Mouse (Mus musculus): ENCODE results near the gene Slc46a1. TPM values are rescaled to one million over a fixed set of nuclear protein-coding genes. Genes with fewer than 3 reads are reported as not detected.

Gene Slc46a1
- 10 to 100 TPM; 10.2 to 10.5 TPM for total RNA-seq (2021)
- long read RNA-seq, experiment 1, transcript Slc46a1-201 (5 exons, 1,978 nt), result major isoform, 18 of 19 reads
- long read RNA-seq, experiment 1, partial matches to known transcripts, result 0 of 19 reads
- long read RNA-seq, experiment 1, other reads (novel, unspliced or antisense), result 0 of 19 reads
- long read RNA-seq, experiment 2, transcript Slc46a1-201 (5 exons, 1,978 nt), result major isoform, 16 of 16 reads
- long read RNA-seq, experiment 2, partial matches to known transcripts, result 0 of 16 reads
- long read RNA-seq, experiment 2, other reads (novel, unspliced or antisense), result 0 of 16 reads

DNA sequence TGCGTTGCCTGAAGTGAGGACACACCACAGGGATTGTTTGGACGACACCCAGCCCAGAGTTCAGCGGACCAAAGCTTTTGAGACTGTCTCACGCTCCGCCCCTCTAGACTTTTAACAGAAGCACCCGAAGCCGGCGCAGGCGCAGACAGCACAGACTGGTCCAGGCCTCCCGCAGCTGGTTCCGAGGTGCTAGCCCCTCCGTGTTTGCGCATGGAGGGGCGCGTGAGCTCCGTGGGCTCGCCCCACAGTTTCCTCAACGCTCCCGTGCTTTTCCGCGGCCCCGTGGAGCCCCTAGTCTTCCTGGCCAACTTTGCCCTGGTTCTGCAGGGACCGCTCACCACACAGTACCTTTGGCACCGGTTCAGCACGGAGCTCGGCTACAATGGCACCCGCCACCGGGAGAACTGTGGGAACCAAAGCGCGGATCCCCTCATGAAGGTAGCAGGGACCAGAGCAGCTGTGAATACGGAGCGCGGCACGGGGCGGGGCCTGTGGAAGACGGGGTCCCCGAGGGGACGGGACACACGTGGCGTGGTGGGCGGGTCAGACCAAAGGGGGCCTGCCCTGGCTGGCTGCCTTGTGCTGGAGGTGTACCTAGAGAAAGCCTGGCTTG, at the start of gene Slc46a1:
Gene Slc46a1, plus strand, starts transcription at position 130 of the 613 bp plus-strand sequence.
- intact Hi-C loops (cut with DNase I), result no loop called here
- peak; percentile 77 to 81 for DNase-seq (ENCODE audit: low spot score in 2 of 2)

DNA sequence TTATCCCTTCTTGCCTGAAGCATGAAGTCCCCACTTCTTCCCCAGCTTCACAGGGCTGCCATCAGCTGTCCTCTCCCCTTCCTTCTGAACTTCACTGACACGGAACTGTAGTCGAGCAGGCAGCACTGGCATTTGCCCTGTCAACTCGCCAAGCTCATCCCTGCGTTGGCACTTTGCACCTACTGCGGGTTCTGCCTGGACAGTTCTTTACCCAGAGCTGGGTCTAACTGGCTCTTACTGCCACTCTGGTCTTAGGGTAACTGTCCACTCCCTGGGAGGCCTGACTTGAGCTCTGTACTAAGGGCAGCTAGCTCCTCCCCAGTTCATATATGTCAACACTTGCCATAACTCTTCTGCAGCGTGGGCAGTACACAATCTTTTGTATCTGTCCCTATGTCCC, 48.6 kb upstream of the Slc46a1 start:
- intact Hi-C loops (cut with DNase I), result no loop called here
- DNase-seq (ENCODE audit: low spot score in 2 of 2), result no peak

DNA sequence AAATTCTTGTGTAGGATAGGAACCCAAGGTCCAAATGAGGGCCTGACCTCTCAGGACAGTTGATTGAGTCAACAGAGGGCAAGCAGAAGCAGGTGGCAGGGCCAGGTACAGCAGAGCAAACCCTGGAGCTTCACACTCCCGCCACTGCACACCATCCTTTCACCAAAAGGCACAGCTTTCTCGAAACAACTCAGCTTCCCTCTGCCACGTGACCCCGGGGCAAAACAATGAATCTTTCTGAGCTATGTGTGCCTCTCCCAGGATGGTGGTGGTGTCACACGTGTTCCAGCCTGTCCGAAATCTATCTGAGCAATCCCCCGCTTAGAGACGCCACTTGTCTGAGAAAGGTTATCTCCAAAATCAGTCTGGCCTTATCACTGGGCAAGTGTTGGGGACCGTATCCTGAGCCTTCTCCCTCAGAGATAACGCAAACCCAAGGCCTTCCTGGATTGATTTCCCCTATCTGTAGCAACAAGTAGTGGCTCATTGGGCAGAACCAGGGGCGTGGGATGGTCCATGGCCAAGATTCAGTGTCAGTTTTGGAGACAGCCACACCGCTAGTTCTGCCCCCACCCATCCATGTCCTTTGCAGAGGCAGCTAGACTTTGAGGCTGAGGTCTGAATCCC, 45.1 kb upstream of the Slc46a1 start:
- DNase-seq (ENCODE audit: low spot score in 2 of 2), result no peak
- intact Hi-C loops (cut with DNase I), result no loop called here

GRCm38 (mm10) chr11:78421201-78422009, 44.1 kb upstream of the Slc46a1 start:
- no peak for DNase-seq (ENCODE audit: low spot score in 2 of 2)
- intact Hi-C loops (cut with DNase I), result no loop called here

DNA sequence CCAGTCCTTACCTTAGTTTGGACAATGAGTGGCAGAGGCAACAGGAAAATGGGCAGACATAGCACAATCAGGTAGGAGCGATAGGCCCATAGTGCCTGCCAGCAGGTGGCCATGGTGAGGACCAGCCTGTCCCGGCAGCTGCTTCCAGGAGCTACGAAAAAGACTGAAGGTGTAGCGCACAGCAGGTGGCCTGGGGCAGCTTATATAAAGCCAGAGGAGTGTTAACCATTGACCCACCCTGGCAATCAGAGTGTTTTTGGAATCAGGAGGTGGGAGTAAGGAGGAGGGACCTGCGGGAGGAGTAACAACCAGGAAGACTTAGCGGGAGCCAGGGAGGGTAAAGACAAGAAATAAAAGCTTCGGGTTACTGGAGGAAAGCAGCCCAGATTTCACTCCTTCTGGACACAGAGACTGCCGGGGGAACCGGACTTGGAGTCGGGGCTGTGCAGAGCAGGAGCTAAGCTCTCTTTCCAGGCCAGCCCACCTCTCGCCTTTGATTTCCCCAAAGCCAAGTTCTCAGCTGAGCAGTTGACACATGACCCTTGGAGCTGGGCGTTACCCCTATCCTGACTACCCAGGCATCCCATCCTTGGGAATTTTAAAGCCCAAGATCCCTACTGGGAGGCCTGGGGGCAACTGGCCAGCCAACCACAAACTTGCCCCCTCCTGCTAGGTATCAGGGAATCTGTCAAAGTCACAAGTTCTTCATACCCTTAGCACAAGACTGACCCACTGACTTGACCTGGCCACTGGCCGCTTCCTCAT, 43.3 kb upstream of the Slc46a1 start, which contains the start of gene Slc13a2:
Gene Slc13a2, minus strand, starts transcription at position 163 of the 765 bp plus-strand sequence.
- intact Hi-C loops (cut with DNase I), result no loop called here
- no peak for DNase-seq (ENCODE audit: low spot score in 2 of 2)

DNA sequence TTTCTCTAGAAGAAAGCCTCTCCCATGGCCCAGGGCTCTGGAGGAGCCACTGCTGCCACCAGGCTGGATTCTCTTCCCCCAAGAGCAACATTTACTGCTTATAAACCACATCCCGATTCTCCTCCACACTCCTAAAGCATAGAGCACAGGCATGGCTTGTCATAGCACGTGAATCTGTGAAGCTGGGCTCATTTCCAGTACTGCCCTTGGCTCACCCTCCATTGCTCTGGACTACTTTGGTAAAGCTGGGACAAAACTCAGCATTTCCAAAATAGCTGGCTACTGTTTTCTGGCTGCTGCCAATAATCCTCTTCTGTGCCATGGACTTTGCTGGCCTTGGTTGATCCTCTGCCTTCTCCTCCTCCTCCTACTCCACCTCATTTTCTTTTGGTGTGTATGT, 41.1 kb upstream of the Slc46a1 start:
- peak; percentile 26 to 64 for DNase-seq (ENCODE audit: low spot score in 2 of 2)
- intact Hi-C loops (cut with DNase I), result no loop called here

GRCm38 (mm10) chr11:78425572-78425971, 39.9 kb upstream of the Slc46a1 start:
- no peak for DNase-seq (ENCODE audit: low spot score in 2 of 2)
- intact Hi-C loops (cut with DNase I), result no loop called here

DNA sequence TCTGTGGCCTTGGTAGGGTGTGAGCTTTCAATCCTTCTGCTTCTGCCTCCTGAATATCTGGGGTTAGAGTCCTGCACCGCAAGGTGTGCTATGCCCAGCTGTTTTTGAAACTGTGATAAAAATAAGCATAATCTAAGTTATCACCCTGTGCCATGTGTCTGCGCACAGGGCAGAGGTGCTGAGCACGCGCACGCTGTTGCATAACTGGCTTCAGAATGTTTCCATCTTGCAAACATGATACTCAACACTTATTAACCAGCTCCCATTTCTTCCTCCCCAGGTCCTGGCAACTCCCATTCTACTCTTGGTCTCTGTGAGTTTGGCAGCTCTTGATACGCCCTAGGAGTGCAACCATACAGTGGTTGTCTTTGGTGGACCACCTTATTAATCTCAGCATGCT, 37.8 kb upstream of the Slc46a1 start:
- DNase-seq (ENCODE audit: low spot score in 2 of 2), result no peak
- intact Hi-C loops (cut with DNase I), result no loop called here

DNA sequence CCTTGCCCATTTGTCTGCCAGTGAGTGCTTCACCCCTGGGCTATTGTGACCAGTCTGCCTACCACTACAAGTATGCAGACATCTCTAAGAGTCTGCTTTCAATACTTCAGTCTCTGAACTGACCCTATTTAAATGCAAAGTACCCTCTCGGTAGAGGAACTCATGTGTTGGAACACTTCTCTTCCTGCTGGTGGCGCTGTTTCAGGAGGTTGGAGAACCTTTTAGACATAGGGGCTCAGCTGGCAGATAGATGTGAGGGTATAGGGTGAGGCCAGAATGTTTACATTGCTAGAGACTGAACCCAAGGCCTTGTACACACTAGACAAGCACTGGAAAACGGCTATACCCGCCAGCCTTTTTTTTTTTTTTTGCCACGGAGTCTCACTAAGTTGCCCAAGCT, 37.2 kb upstream of the Slc46a1 start:
- intact Hi-C loops (cut with DNase I), result no loop called here

GRCm38 (mm10) chr11:78430195-78430878, 35.2 kb upstream of the Slc46a1 start:
- no peak for DNase-seq (ENCODE audit: low spot score in 2 of 2)
- intact Hi-C loops (cut with DNase I), result no loop called here

More for the DNA sequence above, 37.2 kb upstream of the Slc46a1 start:
- no peak for DNase-seq (ENCODE audit: low spot score in 2 of 2)

- DNase-seq (ENCODE audit: low spot score in 2 of 2), result no peak
Observed at GRCm38 (mm10) chr11:78431176-78431575, 34.3 kb upstream of the Slc46a1 start.

DNA sequence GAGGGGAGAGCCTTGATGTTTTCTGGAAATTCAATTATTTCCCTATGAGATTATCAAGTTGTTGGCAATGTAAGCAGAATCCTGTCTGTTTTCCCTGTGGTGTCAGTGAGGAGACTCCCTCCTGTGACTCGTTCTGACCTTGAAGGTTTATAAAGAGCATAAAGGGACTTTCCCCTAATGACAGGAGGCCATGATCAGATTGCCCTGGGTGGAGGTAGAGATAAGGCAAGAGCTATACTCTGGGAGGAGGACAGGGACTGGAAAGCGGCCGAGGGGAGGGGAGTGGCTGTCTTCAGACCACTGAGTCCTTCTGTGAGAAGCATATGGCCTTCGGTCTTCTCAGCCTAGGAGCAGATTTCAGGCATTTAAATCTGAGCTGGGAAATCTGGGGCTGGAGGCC, 31.4 kb upstream of the Slc46a1 start:
- DNase-seq (ENCODE audit: low spot score in 2 of 2), result no peak
- intact Hi-C loops (cut with DNase I), result no loop called here

More at GRCm38 (mm10) chr11:78431176-78431575, 34.3 kb upstream of the Slc46a1 start:
- intact Hi-C loops (cut with DNase I), result no loop called here

GRCm38 (mm10) chr11:78435776-78436349, 29.6 kb upstream of the Slc46a1 start:
- intact Hi-C loops (cut with DNase I), result no loop called here
- no peak for DNase-seq (ENCODE audit: low spot score in 2 of 2)

DNA sequence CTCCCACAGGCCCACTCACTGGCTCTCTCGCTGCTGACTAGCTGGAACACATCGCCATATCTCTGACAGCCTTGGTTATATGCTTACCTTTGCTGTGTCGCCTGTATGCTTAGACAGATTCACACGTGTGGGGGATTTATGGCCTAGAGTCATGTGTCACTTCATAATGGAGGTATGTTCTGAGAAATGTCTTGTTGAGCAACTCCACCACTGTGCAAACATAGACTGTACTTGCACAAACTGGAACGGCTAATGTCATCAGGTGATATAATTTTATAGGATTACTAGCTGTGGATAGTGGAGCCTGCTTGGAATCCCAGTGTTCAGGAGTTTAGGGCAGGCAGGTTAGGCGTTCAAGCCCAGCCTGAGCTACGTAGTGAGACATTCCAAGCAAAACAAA, 28.3 kb upstream of the Slc46a1 start:
- DNase-seq (ENCODE audit: low spot score in 2 of 2), result no peak
- intact Hi-C loops (cut with DNase I), result no loop called here

DNA sequence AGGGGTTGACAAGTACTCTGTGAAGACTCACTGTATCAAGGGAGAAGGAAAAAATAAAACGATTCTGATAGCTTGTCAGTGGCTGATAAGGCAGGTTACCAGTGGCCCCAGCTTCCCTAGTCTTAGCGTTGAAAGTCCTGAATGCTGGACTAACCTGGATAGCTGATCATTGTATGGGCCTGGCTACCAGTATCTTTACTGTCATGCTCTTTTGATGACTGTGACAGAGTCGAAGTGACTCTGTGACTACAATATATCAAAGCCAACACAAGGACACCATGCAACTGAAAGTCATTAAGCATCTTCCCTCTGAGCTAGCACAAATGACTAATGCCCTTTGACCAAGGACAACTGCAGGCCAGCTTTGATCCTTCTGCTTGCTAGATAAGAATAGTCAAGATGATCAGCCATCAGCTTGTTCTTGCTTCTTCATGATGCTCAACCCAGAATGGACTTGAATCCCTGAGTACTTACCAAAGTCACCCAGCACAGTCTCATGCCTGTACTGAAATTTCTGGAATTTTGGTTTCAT, 27.0 kb upstream of the Slc46a1 start:
- intact Hi-C loops (cut with DNase I), result no loop called here
- no peak for DNase-seq (ENCODE audit: low spot score in 2 of 2)

- DNase-seq (ENCODE audit: low spot score in 2 of 2), result no peak
- intact Hi-C loops (cut with DNase I), result no loop called here
Observed at GRCm38 (mm10) chr11:78443115-78443514, 22.4 kb upstream of the Slc46a1 start.

DNA sequence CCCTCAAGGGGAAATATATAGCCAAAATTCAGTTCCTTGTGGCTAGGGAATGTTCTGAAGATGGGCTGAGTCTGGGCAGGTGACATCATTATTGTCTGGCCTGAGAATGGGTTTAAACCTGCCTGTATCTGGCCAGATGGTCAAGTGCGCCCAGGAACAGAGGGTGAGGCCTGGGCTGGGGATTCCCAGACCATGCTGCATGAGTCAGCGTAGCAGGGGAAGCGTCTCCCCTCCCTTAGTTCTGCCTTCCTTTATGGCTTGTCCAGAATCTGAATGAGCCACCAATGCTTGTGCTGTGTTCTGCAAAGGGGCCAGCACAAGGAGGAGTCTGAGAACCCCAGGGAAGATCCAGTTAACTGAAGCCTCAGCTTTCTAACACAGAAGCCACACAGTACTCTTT, 18.3 kb upstream of the Slc46a1 start:
- intact Hi-C loops (cut with DNase I), result no loop called here
- DNase-seq (ENCODE audit: low spot score in 2 of 2), result no peak

DNA sequence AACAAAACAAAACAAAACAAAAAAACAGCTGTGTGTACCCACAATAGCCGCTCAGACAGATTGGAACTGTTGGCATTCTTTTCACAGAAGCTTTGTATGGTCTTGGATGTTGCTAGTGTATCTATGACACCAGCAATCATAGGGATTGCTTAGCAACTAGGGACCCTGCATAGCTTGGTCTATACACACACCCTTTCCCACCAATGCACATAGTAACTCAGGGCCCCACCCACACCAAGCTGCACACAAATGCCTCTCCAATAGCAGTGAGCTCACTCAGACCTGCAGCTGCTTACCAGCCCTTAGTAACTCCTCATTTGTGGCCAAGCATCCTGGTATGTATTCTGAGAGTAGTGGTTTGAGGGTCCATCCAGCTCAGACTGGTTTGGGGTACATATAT, 17.3 kb upstream of the Slc46a1 start:
- intact Hi-C loops (cut with DNase I), result no loop called here
- no peak for DNase-seq (ENCODE audit: low spot score in 2 of 2)

All from left cerebral cortex, postnatal 14 days (tissue).